Mouse (Mus musculus): ENCODE results near the gene Fam20a. TPM values are rescaled to one million over a fixed set of nuclear protein-coding genes. Genes with fewer than 3 reads are reported as not detected.
A peak's percentile ranks its signal among the peaks of the same experiment; 100 is the strongest.
"Not testable (repeated sequence)": the region's sequence is repeated elsewhere in the genome, so short reads cannot be mapped to it uniquely, and the experiment has no call there.

Gene Fam20a
- total RNA-seq, 2 experiments from 2014 or later: not detected

DNA sequence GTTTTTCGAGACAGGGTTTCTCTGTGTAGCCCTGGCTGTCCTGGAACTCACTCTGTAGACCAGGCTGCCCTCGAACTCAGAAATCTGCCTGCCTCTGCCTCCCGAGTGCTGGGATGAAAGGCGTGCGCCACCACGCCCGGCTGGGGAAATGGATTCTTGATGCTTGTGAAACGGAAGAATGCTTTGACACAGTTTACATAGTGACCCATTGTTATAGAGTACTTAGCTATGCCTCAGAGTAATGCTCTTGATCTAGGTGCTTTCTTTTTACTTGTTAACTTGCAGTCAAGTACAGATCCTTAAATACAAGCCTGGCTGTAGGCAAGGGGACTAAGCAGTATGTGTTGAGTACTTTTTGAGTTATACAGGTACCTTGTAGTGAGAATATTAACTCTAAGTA, 61.6 kb downstream of the Fam20a start:
- not testable (repeated sequence) for ATAC-seq (replicated peaks; ENCODE audit: poor library complexity)

DNA sequence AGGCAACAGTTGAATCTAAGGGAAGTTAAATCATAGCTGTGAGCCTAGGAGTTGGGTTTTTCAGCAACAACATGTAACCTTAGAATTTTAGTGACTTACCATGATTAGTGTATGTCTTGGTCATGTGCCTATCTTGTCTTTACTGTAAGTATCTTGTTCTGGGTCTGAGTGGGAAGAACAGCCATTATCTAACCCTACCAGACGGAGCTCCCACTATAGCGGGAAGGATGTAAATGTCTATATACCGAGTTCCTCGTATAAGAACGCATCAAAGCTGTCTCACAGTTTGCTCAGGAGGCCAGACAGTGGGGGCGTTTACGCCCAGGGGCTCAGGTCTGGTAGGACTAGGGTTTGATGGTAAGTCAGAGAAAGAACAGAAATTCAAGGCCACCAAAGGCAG, 65.8 kb downstream of the Fam20a start:
- ATAC-seq (replicated peaks; ENCODE audit: poor library complexity): peak; percentile 76

DNA sequence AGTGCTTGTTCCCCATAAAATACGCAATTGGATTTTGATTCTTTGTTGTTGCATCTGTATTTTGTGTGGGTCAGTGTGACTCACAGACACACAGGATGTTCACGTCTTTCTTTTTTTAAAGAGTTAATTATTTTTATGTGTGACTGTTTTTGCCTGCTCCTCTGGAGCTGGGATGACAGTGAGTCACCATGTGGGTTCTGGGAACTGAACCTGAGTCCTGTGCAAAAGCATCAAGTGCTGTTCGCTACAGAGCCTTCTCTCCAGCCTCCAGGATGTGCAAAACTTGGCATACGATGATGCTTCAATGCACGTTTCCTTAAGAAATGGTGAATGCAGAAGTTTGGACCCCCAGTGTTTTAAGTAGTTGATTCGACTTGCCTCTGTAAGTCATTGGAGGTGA, 67.5 kb downstream of the Fam20a start:
- no peak for ATAC-seq (replicated peaks; ENCODE audit: poor library complexity)

- no peak for ATAC-seq (replicated peaks; ENCODE audit: poor library complexity)
Observed at GRCm38 (mm10) chr11:109653201-109653600, 68.9 kb downstream of the Fam20a start.

GRCm38 (mm10) chr11:109652505-109652904, 69.6 kb downstream of the Fam20a start:
- no peak for ATAC-seq (replicated peaks; ENCODE audit: poor library complexity)

GRCm38 (mm10) chr11:109651566-109652024, 70.5 kb downstream of the Fam20a start:
- ATAC-seq (replicated peaks; ENCODE audit: poor library complexity): no peak

- ATAC-seq (replicated peaks; ENCODE audit: poor library complexity): peak; percentile 75
Observed at GRCm38 (mm10) chr11:109650788-109651565, 71.1 kb downstream of the Fam20a start.

DNA sequence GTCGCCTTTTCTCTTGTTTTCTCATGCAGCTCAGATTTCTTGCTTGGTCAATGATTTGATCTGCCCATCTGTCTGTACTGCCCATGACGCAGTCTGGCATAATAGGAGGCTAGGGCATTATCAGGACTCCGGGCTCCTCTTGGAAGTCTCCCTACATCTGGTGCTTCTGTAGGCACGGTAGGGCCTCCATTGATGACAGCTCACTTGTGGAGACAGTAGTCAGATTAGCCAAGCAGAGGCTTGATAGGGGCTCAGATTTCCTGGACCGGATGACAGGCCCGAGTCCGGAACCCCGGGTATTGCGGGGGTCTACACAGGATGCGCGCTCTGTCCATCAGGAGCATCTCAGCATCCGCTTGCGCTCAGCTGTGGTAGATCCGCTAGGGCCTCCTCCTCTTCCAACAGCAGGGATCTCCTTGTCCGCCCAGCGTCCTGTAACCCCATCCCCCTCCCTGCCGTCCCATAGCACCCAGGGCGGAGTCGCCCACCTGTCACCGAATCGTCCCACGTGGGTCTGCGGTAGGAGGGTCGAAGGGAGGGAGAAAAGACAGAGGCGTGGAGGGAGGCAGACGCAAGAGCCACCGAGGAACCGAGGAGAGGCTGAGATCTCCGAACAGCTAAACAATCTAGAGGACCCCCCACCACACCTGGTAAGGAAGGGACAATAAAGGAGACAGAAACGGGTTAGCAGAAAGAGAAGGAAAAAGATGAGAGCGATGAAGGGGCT, 71.9 kb downstream of the Fam20a start:
- ATAC-seq (replicated peaks; ENCODE audit: poor library complexity): peak; percentile 37

GRCm38 (mm10) chr11:109649206-109649605, 72.9 kb downstream of the Fam20a start, which contains the start of gene Prkar1a:
TSS of gene Prkar1a (plus strand) at chr11:109649405.
- no peak for ATAC-seq (replicated peaks; ENCODE audit: poor library complexity)

DNA sequence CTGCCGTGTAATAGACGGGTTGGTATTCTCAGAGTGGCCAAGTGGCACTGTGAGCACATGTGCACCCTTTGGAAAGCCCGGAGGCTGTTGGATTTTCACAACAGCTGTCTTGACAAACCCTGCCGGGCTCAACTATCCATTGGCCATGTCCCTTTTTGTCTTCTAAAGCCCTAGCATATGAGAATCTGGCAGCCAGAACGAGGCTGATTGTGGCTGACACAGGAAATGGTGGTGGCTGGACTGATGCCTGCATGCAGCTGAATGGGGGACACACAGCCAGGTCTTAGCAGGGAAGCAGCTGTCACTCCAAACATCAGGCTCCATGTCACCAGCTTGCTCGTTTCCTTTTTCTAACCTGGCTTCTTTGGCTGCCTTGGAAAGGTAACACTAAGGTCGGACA, 73.6 kb downstream of the Fam20a start:
- peak; percentile 49 for ATAC-seq (replicated peaks; ENCODE audit: poor library complexity)

DNA sequence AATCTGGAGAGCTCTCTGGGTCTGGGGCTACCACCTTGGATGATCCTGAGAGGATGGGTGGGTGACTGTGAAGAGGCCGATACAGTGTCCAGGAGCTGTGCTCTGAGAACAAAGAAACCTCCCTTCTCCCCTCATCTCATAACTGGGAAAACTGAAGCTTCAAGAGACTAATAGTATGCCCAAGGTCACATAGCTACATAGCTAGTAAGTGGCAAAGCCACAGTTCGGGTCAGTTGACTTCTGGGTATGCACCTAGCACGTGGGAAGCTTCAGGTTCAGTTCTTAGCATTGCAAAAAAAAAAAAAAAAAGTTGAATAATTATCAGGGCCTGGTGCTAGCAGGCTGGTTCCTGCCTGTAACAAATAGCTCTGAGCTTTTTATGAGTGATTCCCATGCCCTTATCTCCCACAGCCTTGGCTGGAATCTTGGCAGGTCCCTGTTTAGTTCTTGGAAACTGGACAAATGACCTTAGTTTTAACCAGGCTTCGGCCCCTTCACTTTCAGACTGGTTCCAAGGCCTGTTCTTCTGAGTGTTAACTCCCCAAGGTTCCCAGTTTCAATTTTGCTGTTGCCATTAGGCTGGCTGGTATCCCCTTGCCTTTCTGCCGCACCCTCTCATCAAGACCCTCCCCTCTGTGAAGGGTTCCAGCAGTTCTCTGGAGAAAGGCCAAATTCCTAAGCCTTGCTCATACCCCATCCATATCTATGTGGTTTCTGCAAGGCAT, 80.4 kb downstream of the Fam20a start:
- no peak for ATAC-seq (replicated peaks; ENCODE audit: poor library complexity)

DNA sequence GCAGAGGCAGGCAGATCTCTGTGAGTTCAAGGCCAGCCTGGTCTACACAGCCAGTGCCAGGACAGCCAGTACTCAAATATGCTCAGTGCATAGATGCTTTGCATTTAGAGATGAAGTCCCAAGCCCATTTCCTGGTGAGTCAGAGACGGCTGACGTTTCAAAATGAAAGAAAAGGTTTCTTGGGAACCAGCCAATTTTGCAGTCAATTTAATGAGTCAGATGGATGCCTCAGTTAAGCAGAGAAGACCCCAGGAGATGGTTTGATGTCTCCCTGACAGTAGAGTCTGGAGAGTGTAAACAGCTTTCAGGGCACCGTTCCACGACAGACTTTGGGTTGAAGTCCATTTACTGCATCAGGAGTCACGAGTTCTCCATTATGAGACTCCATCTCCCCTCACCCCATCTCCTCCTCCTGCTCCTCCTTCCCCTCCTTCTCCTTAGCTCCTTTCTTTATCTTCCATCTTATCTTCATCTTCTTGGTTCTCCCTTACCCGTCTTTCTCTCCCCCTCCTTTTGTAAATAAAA, 86.1 kb downstream of the Fam20a start:
- no peak for ATAC-seq (replicated peaks; ENCODE audit: poor library complexity)

DNA sequence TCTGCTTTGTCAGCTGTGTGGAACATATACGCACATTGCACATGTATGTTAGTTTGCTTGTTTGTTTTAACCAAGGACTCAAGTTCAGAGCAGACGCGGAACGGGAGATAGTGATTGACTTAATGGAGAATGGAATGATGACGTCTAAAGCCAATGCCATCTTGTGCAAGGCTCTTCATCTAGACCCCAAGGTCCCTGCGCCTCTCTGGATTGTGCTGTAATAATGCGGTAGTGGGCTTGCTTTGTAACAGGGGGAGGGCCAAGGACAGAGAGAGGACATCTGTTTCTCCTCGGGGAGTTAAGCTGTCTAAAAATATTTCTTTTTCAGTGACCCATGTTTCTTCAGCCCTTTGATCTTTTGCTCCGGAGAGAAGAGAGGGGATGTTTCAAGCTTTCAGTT, 87.2 kb downstream of the Fam20a start:
- no peak for ATAC-seq (replicated peaks; ENCODE audit: poor library complexity)

- ATAC-seq (replicated peaks; ENCODE audit: poor library complexity): no peak
Observed at GRCm38 (mm10) chr11:109629021-109629521, 93.0 kb downstream of the Fam20a start.

DNA sequence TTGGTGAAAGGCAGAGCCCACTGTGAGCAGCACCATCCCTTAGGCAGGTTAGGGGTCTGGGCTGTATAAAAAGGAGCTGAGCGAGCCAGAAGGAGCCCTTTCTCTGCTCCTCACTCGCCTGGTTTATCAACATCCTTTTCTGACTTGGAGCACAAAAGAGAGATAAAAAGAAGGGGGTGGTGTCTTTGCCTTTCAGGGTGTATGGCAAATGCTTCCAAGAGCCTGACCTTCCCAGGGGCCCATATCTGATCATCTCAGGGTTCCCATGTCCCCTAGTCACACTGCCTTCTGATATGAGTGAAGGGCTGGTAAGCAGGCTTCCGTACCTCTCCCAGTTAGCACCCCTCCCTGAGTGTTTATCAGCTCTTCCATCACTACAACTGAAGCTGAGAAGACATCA, 94.0 kb downstream of the Fam20a start:
- ATAC-seq (replicated peaks; ENCODE audit: poor library complexity): peak; percentile 42

DNA sequence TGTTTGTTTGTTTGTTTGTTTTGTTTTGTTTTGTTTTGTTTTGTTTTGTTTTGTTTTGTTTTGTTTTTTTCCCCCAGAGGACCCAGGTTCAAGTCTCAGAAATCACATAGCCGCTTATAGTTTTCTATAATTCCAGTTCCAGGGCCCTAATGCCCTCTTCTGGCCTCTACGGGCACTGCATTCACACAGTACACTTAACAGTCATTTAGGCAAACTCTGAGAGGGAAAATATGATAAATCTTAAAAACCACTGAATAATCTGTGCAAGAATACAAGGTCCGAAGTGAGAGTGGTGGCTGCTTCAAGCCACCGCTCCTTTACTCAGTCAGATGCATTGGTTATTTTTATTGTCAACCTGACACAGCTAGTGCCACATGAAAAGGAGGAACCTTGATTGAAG, 94.4 kb downstream of the Fam20a start:
- ATAC-seq (replicated peaks; ENCODE audit: poor library complexity): peak; percentile 81

GRCm38 (mm10) chr11:109623238-109623637, 98.8 kb downstream of the Fam20a start:
- ATAC-seq (replicated peaks; ENCODE audit: poor library complexity): no peak

DNA sequence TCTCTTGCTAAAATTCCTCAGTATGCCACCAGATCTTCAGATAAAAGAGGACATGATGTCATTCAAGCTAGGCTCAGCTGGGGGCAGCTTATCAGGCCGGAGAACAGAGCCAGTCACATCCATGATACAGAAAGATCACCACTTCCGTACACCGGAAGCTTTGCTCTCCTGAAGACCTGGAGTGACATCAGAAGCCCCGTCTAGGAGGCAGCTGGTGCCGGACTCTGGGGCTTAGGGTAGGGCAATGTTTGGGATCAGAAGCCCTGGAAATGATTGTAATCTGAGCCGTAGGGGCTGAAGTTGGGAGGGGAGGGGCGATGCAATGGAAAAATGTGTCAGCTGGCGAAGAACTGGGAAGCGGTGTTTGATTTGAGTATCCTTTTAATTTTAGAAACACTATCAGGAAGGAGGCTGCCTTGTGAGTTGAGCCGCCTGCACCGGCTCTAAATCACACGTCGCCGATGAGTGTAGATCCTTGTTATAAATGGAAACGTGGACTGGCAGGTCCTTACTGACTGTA, 99.5 kb downstream of the Fam20a start:
- ATAC-seq (replicated peaks; ENCODE audit: poor library complexity): peak; percentile 60

DNA sequence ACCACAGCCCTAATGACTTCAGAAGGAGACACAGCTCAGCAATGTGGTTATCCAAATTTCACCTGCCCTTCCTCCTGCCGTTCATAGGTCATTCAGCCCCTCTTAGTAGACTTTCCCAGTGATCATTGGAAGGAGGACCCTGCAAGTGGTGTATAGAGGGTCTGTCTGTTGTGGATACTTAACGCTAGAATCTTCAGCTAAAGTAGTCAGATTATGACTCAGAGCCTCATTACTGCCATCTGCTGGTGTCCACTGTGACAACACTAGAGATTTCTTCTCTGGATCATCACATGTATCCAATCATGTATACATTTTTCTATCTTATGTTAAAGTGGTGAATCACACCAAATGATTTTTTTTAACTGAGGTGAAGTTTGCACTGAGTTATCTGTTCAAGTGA, 100.9 kb downstream of the Fam20a start:
- ATAC-seq (replicated peaks; ENCODE audit: poor library complexity): peak; percentile 80

DNA sequence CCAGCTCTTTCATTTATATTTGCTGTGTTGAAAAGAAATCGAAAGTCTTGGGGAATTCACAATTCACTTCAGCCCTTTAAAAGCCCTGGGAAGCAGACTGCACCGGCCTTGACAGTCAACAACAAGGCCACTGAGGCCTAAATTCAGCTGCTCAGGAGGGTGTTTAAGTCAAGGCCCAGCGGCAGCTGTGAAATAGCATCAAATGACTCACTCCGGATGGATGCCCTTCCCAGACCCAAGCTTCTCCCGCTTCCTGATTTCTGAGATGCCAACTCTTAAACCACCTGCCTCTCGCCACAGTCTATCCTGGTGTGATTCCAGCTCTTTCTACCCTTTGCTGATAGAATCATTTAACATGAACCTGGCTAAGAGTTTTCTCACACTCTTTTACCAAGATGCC, 101.7 kb downstream of the Fam20a start:
- ATAC-seq (replicated peaks; ENCODE audit: poor library complexity): no peak
